Mouse (Mus musculus) limb, embryonic 11.5 days (tissue): Measurements from ENCODE around the gene Erp27. TPM values are rescaled to one million over a fixed set of nuclear protein-coding genes. Genes with fewer than 3 reads are reported as not detected.
A peak's percentile ranks its signal among the peaks of the same experiment; 100 is the strongest.
"Not testable (repeated sequence)": the region's sequence is repeated elsewhere in the genome, so short reads cannot be mapped to it uniquely, and the experiment has no call there.

Experiments used
- ATAC-seq: fragments of 200-750 bp; cut with Nextera tagmentation; 2 replicates; pipeline ENCODE4 v1.8.0; 2017; ENCODE audit warnings: low read depth; ENCODE audit not compliant: insufficient number of reproducible peaks, low FRiP score, low TSS enrichment
- DNase-seq: peaks from one replicate; pipeline ENCODE4 v3.0.0-alpha.2; 2015; ENCODE audit warnings: low spot score
- H3K27ac ChIP-seq: fragments of 300-500 bp; sonication (generic); replicated peaks from 2 replicates; pipeline ENCODE4 v1.5.1; 2014; ENCODE audit warnings: low read depth, mild to moderate bottlenecking, low read length
- H3K27me3 ChIP-seq: fragments of 300-500 bp; sonication (generic); 2 replicates; pipeline ENCODE4 v1.6.1; 2014; ENCODE audit warnings: mild to moderate bottlenecking, low read length, mixed read lengths; ENCODE audit not compliant: control insufficient read depth, insufficient read depth
- H3K36me3 ChIP-seq: fragments of 300-500 bp; sonication (generic); 2 replicates; pipeline ENCODE4 v1.6.1; 2014; ENCODE audit warnings: mild to moderate bottlenecking, low read length, moderate library complexity, mixed read lengths; ENCODE audit not compliant: control insufficient read depth, insufficient read depth
- H3K4me1 ChIP-seq: fragments of 300-500 bp; sonication (generic); 2 replicates; pipeline ENCODE4 v1.6.1; 2014; ENCODE audit warnings: low read length, mixed read lengths; ENCODE audit not compliant: control insufficient read depth, insufficient read depth
- H3K4me2 ChIP-seq: fragments of 300-500 bp; sonication (generic); 2 replicates; pipeline ENCODE4 v1.6.1; 2014; ENCODE audit warnings: low read depth, mild to moderate bottlenecking, moderate library complexity; ENCODE audit not compliant: severe bottlenecking
- H3K4me3 ChIP-seq: fragments of 300-500 bp; sonication (generic); 2 replicates; pipeline ENCODE4 v1.5.1; 2014; ENCODE audit warnings: low read depth, low read length
- H3K9ac ChIP-seq: fragments of 300-500 bp; sonication (generic); 2 replicates; pipeline ENCODE4 v1.6.1; 2014; ENCODE audit warnings: mild to moderate bottlenecking, low read length
- H3K9me3 ChIP-seq: fragments of 300-500 bp; sonication (generic); 2 replicates; pipeline ENCODE4 v1.6.1; 2016; ENCODE audit warnings: low read length; ENCODE audit not compliant: control insufficient read depth
- WGBS: fragments of 180-500 bp; shearing (Covaris S2); extraction: QIAGEN DNeasy Blood & Tissue Kit; methylation state at CpG from one replicate; pipeline ENCODE4 v1.1.7; 2014; 5-methylcytosine and 5-hydroxymethylcytosine counted together
- polyA plus RNA-seq: library from polyadenylated mRNA; unstranded; fragments of >200 nt; fragmentation: Nextera tagmentation; extraction: Ambion mirVana; gene quantifications from 2 replicates; pipeline ENCODE4 v1.2.1, GENCODE M21; 2014

The Erp27 gene
- polyA plus RNA-seq, 1 experiment from 2014 or later = 0.31 TPM

DNA sequence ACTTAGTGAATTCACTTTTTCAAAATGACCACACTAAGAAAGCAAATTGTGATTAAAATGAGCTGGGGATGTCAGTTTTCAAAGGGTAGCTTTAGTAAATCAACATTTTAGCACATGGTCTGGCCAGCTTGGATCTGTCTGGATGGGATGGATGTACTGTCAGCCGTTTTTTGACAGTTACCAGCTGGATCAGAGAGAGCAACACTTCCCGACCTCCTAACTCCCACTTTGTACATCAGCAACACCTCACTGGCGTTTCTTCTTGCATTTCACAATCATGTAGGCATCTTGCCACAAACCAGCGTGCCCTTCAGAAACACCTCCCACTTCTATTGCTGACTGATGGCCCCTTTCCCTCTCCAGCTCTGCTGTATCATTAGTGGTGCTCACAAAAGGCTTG is 23.8 kb downstream of the Erp27 start:
- WGBS = 25% methylated on average over 4 of the region's 4 CpGs
- ATAC-seq (no peak), DNase-seq (peak; percentile 29)
- no peaks in the 10 kb centered on the region for H3K4me1 ChIP-seq
- no peaks in the 10 kb centered on the region for H3K36me3 ChIP-seq
- H3K9me3 ChIP-seq = no peaks in the 10 kb centered on the region
- H3K9ac ChIP-seq = no peak overlapping the region
- no peaks in the 10 kb centered on the region for H3K27me3 ChIP-seq
- H3K27ac ChIP-seq = no peak overlapping the region
- H3K4me3 ChIP-seq = no peak overlapping the region
- no peak overlapping the region for H3K4me2 ChIP-seq

DNA sequence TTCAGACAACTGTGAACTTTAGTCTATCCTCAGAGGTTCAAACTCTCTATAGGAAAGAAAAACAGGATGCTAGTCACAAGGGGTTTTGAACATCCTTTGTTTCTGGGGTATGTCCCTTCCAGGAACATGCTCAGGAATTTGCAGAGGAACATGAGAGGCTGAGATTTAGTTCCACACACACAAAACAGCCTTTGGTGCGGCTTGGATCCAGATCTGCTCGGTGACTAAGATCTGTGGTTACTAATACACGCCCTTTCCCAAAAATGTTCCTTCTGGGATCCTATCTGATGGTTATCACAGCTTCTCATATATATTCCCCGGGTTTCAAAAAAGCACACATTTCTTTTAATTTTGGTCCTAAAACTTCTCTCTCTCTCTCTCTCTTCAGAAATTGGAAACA is 24.2 kb downstream of the Erp27 start:
- no peak overlapping the region for H3K4me3 ChIP-seq
- DNase-seq (no peak), ATAC-seq (no peak)
- H3K9me3 ChIP-seq = no peaks in the 10 kb centered on the region
- H3K27me3 ChIP-seq = no peaks in the 10 kb centered on the region
- H3K4me1 ChIP-seq = no peaks in the 10 kb centered on the region
- H3K9ac ChIP-seq = no peak overlapping the region
- no peak overlapping the region for H3K4me2 ChIP-seq
- H3K36me3 ChIP-seq = no peaks in the 10 kb centered on the region
- 78% methylated on average over 4 of the region's 4 CpGs for WGBS
- H3K27ac ChIP-seq = no peak overlapping the region

DNA sequence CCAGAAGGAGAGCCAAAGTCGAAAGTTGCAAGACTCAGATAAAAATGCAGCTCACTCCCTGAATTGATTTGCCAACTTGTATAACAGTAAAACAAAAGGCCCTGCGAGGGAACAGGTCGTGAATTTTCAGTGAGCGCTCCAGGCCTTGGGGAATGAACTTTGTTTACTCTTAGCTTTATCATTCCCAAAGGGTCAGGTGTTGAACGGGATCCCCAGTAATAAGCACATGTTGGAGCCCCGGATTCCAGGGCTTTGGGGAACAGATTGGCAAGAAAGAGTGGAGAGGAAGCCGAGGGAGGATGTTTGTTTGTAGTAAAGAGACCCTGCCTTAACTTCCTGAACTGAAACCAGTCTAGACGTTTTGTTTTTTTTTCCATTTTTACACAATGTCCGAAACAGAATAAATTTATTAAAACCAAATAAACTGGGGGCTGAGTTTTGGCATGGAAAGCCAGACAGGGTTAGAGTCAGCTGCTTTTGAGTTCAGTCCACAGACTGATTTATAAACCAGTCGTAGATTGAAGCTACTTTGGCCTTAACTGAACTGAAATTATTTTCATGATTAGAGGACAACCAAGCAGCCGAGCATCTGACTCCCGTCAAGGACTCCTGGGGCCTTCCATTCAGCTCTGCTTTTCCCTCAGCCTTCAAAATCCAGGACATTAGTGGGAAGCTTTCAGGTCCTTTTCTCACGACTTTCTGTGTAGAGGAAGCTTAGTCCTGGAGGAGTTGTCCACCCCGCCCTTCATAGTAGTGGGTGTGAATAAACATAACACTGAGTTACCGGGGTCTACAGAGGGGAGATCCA is 27.2 kb downstream of the Erp27 start:
- H3K36me3 ChIP-seq = no peaks in the 10 kb centered on the region
- no peak overlapping the region for H3K27ac ChIP-seq
- DNase-seq (no peak), ATAC-seq (no peak)
- no peak overlapping the region for H3K9ac ChIP-seq
- H3K9me3 ChIP-seq = no peaks in the 10 kb centered on the region
- no peak overlapping the region for H3K4me2 ChIP-seq
- no peaks in the 10 kb centered on the region for H3K27me3 ChIP-seq
- H3K4me3 ChIP-seq = no peak overlapping the region
- 66% methylated on average over 15 of the region's 15 CpGs for WGBS
- H3K4me1 ChIP-seq = no peaks in the 10 kb centered on the region

DNA sequence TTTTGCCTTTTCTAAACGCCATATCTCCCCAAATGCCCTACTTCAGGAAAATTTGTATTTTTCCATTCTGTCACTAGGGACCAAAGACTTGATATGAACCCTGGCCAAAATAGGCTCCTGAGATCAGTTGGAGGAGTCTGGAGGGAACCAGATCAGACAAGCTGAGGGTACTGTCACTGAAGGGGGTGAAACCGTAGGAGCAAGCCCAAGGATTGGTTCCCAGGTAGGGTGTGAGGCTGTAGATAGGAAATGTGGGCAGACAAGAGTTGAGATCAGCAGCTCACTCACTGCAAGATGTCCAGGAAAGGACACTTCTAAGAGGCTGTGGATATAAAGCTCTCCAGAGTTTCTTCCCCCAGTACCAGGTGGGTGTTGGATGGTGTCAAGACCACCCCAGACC is 30.0 kb downstream of the Erp27 start:
- Histone ChIP-seq H3K27me3 (no peaks in the 10 kb centered on the region), H3K9ac (no peak overlapping the region), H3K27ac (no peak overlapping the region), H3K4me2 (no peak overlapping the region), H3K4me1 (no peaks in the 10 kb centered on the region), H3K4me3 (no peak overlapping the region), H3K9me3 (no peaks in the 10 kb centered on the region), H3K36me3 (no peaks in the 10 kb centered on the region)
- WGBS = 83% methylated on average over 2 of the region's 2 CpGs
- DNase-seq (no peak), ATAC-seq (no peak)

DNA sequence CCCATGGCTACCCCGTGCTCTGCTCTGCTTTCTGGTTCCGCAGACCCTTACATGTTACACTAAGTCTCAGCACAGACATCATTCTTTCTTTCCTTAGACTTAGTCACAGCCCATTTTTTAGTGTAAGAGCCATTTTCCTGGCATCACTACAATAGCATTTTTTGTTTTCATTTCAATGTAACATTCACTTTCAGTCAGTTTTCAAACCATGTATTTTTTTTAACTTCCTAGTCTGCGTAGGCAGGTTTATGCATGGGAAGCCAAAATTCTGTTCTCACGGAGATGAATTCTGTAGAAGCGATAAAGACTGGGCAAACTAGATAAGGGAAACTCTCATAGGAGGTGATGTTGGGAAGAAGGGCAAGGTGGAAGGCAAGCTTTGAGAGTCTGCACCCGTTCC is 32.4 kb downstream of the Erp27 start:
- Histone ChIP-seq H3K27ac (no peak overlapping the region), H3K9me3 (no peaks in the 10 kb centered on the region), H3K4me3 (no peak overlapping the region), H3K36me3 (no peaks in the 10 kb centered on the region), H3K27me3 (no peaks in the 10 kb centered on the region), H3K9ac (no peak overlapping the region), H3K4me2 (no peak overlapping the region), H3K4me1 (no peaks in the 10 kb centered on the region)
- DNase-seq = no peak
- 92% methylated on average over 6 of the region's 6 CpGs for WGBS
- ATAC-seq = no peak

DNA sequence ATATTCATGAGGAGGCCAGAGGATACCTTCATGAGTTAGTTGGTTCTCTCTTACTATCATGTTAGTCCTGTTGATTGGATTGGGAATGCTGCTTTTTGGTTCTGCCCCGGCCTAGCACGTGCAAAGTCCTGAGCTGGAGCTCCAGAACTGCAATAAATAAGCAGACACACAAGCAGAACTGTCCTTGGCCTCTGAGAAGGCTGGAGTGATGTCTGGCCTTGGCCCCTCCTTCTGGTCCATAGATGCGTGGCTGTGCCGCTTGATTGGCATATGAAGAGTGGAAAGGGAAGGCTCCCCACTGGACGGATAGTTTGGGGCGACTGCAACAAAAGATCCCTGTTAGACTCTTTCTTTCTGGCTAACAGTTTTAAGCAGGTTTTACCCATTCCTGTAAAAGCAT is 32.9 kb downstream of the Erp27 start:
- WGBS = 90% methylated on average over 6 of the region's 6 CpGs
- Histone ChIP-seq H3K27me3 (no peaks in the 10 kb centered on the region), H3K9me3 (no peaks in the 10 kb centered on the region), H3K4me3 (no peak overlapping the region), H3K9ac (no peak overlapping the region), H3K36me3 (no peaks in the 10 kb centered on the region), H3K4me2 (no peak overlapping the region), H3K4me1 (no peaks in the 10 kb centered on the region), H3K27ac (no peak overlapping the region)
- ATAC-seq = no peak
- no peak for DNase-seq

DNA sequence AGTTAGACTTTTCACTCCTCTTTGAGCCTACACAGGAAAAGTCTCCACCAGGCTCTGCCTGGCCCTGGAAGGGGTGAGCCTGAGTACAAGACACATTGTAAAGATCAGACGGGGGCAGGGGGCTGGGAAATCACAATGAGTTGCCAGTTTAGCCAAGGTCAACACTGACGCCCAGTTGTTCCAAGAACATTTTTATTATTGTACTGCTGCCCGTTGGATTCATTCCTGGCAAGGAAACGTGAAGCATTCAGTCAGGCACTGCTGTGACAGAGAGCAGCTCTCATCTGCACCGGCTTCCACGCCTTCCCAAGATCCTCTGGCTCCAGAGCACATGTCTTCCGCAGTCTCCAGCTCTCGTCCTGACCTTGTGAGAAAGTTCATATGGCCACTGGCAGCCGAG is 34.1 kb downstream of the Erp27 start:
- H3K27ac ChIP-seq = no peak overlapping the region
- H3K4me1 ChIP-seq = no peaks in the 10 kb centered on the region
- ATAC-seq (no peak), DNase-seq (no peak)
- no peak overlapping the region for H3K4me2 ChIP-seq
- H3K4me3 ChIP-seq = no peak overlapping the region
- no peaks in the 10 kb centered on the region for H3K36me3 ChIP-seq
- H3K9ac ChIP-seq = no peak overlapping the region
- H3K9me3 ChIP-seq = no peaks in the 10 kb centered on the region
- WGBS = 73% methylated on average over 9 of the region's 9 CpGs
- no peaks in the 10 kb centered on the region for H3K27me3 ChIP-seq

DNA sequence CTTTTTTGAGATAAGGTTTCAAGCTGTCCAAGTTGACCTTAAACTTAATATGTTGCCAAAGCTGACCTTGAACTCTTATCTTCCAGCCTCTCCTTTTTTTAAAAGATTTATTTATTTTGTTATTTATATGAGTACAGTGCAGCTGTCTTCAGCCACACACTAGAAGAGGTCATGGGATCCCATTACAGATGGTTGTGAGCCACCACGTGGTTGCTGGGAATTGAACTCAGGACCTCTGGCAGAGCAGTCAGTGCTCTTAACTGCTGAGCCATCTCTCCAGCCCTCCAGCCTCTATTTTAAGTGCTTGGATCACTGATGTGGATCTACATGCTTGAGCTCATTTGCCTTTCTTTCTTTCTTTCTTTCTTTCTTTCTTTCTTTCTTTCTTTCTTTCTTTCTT is 37.2 kb downstream of the Erp27 start:
- not testable (repeated sequence) for ATAC-seq

DNA sequence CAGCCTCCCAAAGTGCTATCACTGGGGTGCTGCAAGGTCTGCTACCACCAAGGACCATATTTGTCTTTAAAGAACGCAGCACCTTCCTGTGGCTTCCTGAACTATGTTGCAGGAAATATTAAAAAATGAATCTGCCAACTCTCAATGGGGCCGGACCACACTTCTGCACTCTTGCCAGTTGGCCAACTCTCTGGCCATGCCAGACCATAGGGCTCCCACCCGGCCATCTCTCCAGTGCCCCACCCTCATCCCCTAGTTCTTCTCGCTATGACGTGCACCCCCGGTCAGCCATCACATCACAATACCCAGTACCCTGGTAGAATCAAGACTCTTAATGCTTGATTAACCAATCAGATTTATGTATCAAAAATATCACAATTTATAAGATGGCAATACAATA is 38.0 kb downstream of the Erp27 start:
- Histone ChIP-seq H3K9me3 (no peaks in the 10 kb centered on the region), H3K4me2 (no peak overlapping the region), H3K4me3 (no peak overlapping the region), H3K4me1 (no peaks in the 10 kb centered on the region), H3K27ac (no peak overlapping the region), H3K27me3 (no peaks in the 10 kb centered on the region), H3K36me3 (no peaks in the 10 kb centered on the region), H3K9ac (no peak overlapping the region)
- WGBS = 96% methylated on average over 6 of the region's 6 CpGs
- DNase-seq (no peak), ATAC-seq (no peak)

More for the DNA sequence above, 37.2 kb downstream of the Erp27 start:
- not testable (repeated sequence) for H3K9ac ChIP-seq, H3K4me2 ChIP-seq, H3K4me1 ChIP-seq, H3K27me3 ChIP-seq, H3K4me3 ChIP-seq, H3K9me3 ChIP-seq, H3K27ac ChIP-seq, H3K36me3 ChIP-seq, DNase-seq
- WGBS = 71% methylated on average over 1 of the region's 1 CpGs
